Mouse (Mus musculus): ENCODE results near the gene 1700034I23Rik. TPM values are rescaled to one million over a fixed set of nuclear protein-coding genes. Genes with fewer than 3 reads are reported as not detected.
"Not testable (repeated sequence)": the region's sequence is repeated elsewhere in the genome, so short reads cannot be mapped to it uniquely, and the experiment has no call there.

The 1700034I23Rik gene
- polyA plus RNA-seq (2014; fragmentation: Nextera tagmentation; extraction: Ambion mirVana): 0.17 TPM in 1 of 2 replicates, not detected in the other

- not testable (repeated sequence) for ATAC-seq (replicated peaks; ENCODE audit: insufficient number of reproducible peaks, low FRiP score, low TSS enrichment, low read depth); H3K36me3 ChIP-seq (replicated peaks; ENCODE audit: control insufficient read depth, insufficient read depth, low read depth, low read length); H3K4me1 ChIP-seq (ENCODE audit: control insufficient read depth, insufficient read depth, low read length); H3K9ac ChIP-seq (replicated peaks; ENCODE audit: low read length); H3K27me3 ChIP-seq (ENCODE audit: control insufficient read depth, insufficient read depth, low read length); H3K4me2 ChIP-seq (ENCODE audit: low read depth, low read length); H3K9me3 ChIP-seq (replicated peaks; ENCODE audit: control insufficient read depth, low read length); DNase-seq (ENCODE audit: low spot score); H3K4me3 ChIP-seq (ENCODE audit: low read depth, low read length); H3K27ac ChIP-seq (replicated peaks; ENCODE audit: low read depth, low read length)
- WGBS: 84% methylated on average over 2 of the region's 10 CpGs
Measured at GRCm38 (mm10) chr3:40902443-40902842, at the start of gene 1700034I23Rik. Gene 1700034I23Rik (minus strand): TSS chr3:40902543.

DNA sequence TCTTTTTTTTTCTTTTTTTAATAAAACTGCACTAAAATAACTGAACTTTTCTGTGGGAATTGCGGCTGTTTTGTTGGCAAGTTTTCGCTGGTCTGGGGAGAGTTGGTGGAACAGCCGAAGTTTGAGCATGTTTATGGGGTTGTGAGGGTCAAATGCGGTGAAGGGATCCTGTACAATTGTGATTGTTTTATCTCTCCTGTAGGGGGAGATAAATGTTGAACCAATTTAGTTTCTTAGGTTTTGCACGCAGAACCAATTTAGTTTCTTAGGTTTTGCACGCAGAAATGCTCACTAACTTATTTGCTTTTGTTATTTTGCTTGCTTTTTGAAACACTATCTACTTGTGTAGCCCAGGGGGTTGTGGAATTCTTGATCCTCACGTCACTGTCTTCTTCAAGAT, 49.0 kb upstream of the 1700034I23Rik start:
- ATAC-seq (replicated peaks; ENCODE audit: insufficient number of reproducible peaks, low FRiP score, low TSS enrichment, low read depth): no peak
- Histone ChIP-seq H3K27me3 (ENCODE audit: control insufficient read depth, insufficient read depth, low read length) (peaks cover 8% of the 10 kb centered on the region), H3K4me1 (ENCODE audit: control insufficient read depth, insufficient read depth, low read length) (no peaks in the 10 kb centered on the region), H3K27ac (replicated peaks; ENCODE audit: low read depth, low read length) (no peak overlapping the region), H3K4me3 (ENCODE audit: low read depth, low read length) (peak overlapping the region; percentile 70; the same call in 1 of the 2 replicates), H3K4me2 (ENCODE audit: low read depth, low read length) (peak overlapping the region; percentile 99), H3K9ac (replicated peaks; ENCODE audit: low read length) (no peak overlapping the region), H3K9me3 (replicated peaks; ENCODE audit: control insufficient read depth, low read length) (no peaks in the 10 kb centered on the region), H3K36me3 (replicated peaks; ENCODE audit: control insufficient read depth, insufficient read depth, low read depth, low read length) (no peaks in the 10 kb centered on the region)
- peak; percentile 39 for DNase-seq (ENCODE audit: low spot score)
- 12% methylated on average over 7 of the region's 7 CpGs for WGBS

DNA sequence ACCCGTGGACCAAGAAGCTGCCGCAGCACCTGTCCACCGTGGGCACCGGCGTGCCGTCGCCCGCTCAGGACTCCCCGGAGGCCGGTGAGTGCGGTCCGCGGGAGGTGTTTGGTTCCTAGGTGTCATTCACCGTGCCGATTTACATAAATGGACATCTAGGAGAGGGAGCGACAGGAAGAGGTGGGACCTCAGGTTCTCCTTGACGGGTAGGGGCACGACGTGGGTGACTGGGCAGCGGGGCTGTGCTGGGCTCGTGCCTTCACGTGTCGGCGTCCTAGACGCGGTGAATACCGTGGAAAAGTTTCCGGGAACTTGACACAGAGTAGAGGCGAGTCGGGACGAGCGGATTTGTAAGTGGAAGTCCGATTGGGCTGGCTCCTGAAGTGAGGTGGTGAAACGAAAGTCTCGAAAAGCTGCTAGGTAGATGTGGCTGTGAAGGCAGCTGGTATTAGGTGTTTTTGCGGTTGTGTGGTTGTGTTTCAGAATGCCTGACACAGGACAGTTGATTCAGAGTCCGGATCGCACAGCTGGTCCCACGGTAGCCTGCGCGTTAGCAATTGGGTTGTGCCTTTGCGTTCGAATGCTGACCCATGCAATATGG, 48.4 kb upstream of the 1700034I23Rik start:
- Histone ChIP-seq H3K27ac (replicated peaks; ENCODE audit: low read depth, low read length) (no peak overlapping the region), H3K9ac (replicated peaks; ENCODE audit: low read length) (peak overlapping the region; percentile 61), H3K9me3 (replicated peaks; ENCODE audit: control insufficient read depth, low read length) (no peaks in the 10 kb centered on the region), H3K4me1 (ENCODE audit: control insufficient read depth, insufficient read depth, low read length) (no peaks in the 10 kb centered on the region), H3K4me3 (ENCODE audit: low read depth, low read length) (peak overlapping the region; percentile 70), H3K4me2 (ENCODE audit: low read depth, low read length) (peak overlapping the region; percentile 99), H3K36me3 (replicated peaks; ENCODE audit: control insufficient read depth, insufficient read depth, low read depth, low read length) (no peaks in the 10 kb centered on the region), H3K27me3 (ENCODE audit: control insufficient read depth, insufficient read depth, low read length) (peaks cover 8% of the 10 kb centered on the region)
- WGBS: under 1% methylated on average over 43 of the region's 43 CpGs
- peak; percentile 37 for DNase-seq (ENCODE audit: low spot score)
- ATAC-seq (replicated peaks; ENCODE audit: insufficient number of reproducible peaks, low FRiP score, low TSS enrichment, low read depth): no peak

DNA sequence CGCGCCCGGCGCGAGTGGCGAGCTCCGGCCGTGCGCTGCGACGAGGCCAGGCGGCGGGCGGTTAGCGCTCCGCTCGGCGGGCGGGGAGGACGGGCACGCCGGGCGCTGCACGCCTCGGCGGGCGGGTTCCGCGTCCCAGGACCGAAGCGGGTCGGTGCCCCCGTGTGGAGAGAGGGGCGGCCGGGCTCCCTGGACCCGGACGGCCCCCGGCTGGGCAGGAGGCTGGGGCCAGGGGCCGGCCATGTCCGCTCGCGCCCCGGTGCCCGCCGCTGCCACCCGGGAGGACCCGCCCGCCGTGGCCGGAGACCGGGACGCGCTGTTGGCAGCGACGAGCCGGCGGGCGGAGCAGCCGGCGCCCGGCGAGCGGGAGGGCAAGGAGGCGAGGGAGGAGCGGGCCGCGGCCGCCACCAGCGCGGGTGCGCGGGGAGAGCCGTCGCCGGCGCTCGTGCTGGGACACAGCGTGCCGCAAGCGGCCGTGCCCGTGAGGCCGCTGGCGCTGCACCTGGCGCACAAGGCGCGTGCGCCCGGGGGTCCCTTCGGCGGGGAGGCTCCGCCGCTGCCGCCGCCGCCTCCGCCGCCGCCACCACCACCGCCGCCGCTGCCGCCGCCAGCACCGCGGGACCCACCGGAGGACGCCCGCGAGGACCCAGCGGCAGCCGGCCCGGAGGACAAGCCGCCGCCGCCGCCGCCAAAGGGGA, 47.7 kb upstream of the 1700034I23Rik start:
- ATAC-seq (replicated peaks; ENCODE audit: insufficient number of reproducible peaks, low FRiP score, low TSS enrichment, low read depth) (peak; percentile 72), DNase-seq (ENCODE audit: low spot score) (peak; percentile 41)
- Histone ChIP-seq H3K36me3 (replicated peaks; ENCODE audit: control insufficient read depth, insufficient read depth, low read depth, low read length) (no peaks in the 10 kb centered on the region), H3K4me2 (ENCODE audit: low read depth, low read length) (peak overlapping the region; percentile 99), H3K27ac (replicated peaks; ENCODE audit: low read depth, low read length) (no peak overlapping the region), H3K27me3 (ENCODE audit: control insufficient read depth, insufficient read depth, low read length) (peaks cover 8% of the 10 kb centered on the region), H3K9me3 (replicated peaks; ENCODE audit: control insufficient read depth, low read length) (no peaks in the 10 kb centered on the region), H3K9ac (replicated peaks; ENCODE audit: low read length) (peak overlapping the region; percentile 61), H3K4me3 (ENCODE audit: low read depth, low read length) (peak overlapping the region; percentile 70), H3K4me1 (ENCODE audit: control insufficient read depth, insufficient read depth, low read length) (no peaks in the 10 kb centered on the region)
- WGBS: under 1% methylated on average over 76 of the region's 118 CpGs

GRCm38 (mm10) chr3:40949170-40949902, 47.0 kb upstream of the 1700034I23Rik start, which contains the start of gene Larp1b:
Gene Larp1b (plus strand): TSS chr3:40949828.
- H3K4me3 ChIP-seq (ENCODE audit: low read depth, low read length): peak within 1 kb of the TSS; percentile 70
- peak within 1 kb of the TSS; percentile 99 for H3K4me2 ChIP-seq (ENCODE audit: low read depth, low read length)
- no peaks in the 10 kb centered on the region for H3K36me3 ChIP-seq (replicated peaks; ENCODE audit: control insufficient read depth, insufficient read depth, low read depth, low read length)
- ATAC-seq (replicated peaks; ENCODE audit: insufficient number of reproducible peaks, low FRiP score, low TSS enrichment, low read depth) (peak; percentile 95), DNase-seq (ENCODE audit: low spot score) (peak; percentile 97)
- peak within 1 kb of the TSS; percentile 61 for H3K9ac ChIP-seq (replicated peaks; ENCODE audit: low read length)
- H3K9me3 ChIP-seq (replicated peaks; ENCODE audit: control insufficient read depth, low read length): no peaks in the 10 kb centered on the region
- H3K27ac ChIP-seq (replicated peaks; ENCODE audit: low read depth, low read length): no peak within 1 kb of the TSS
- H3K4me1 ChIP-seq (ENCODE audit: control insufficient read depth, insufficient read depth, low read length): no peaks in the 10 kb centered on the region
- under 1% methylated on average over 59 of the region's 66 CpGs for WGBS
- peaks cover 8% of the 10 kb centered on the region for H3K27me3 ChIP-seq (ENCODE audit: control insufficient read depth, insufficient read depth, low read length)

- Histone ChIP-seq H3K4me1 (ENCODE audit: control insufficient read depth, insufficient read depth, low read length) (no peaks in the 10 kb centered on the region), H3K9ac (replicated peaks; ENCODE audit: low read length) (no peak overlapping the region), H3K9me3 (replicated peaks; ENCODE audit: control insufficient read depth, low read length) (no peaks in the 10 kb centered on the region), H3K4me2 (ENCODE audit: low read depth, low read length) (no peak overlapping the region), H3K36me3 (replicated peaks; ENCODE audit: control insufficient read depth, insufficient read depth, low read depth, low read length) (no peaks in the 10 kb centered on the region), H3K27me3 (ENCODE audit: control insufficient read depth, insufficient read depth, low read length) (no peaks in the 10 kb centered on the region), H3K27ac (replicated peaks; ENCODE audit: low read depth, low read length) (no peak overlapping the region), H3K4me3 (ENCODE audit: low read depth, low read length) (no peak overlapping the region)
- no peak for DNase-seq (ENCODE audit: low spot score)
- no peak for ATAC-seq (replicated peaks; ENCODE audit: insufficient number of reproducible peaks, low FRiP score, low TSS enrichment, low read depth)
Measured at GRCm38 (mm10) chr3:40939019-40939418, 36.7 kb upstream of the 1700034I23Rik start.

DNA sequence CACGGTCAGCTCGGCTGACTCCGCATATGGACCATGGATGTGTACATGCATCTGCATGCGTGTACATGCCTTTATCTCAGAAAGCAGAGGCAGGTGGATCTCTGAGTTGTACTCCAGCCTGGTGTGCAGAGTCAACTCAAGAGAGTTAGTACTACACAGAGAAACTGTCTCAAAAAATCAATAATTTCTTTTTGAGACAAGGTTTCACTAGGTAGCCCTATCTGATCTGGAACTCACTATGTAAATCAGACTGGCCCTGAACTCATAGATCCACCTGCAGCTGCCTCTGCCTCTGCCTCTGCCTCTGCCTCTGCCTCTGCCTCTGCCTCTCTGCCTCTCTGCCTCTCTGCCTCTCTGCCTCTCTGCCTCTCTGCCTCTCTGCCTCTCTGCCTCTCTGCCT, 36.2 kb upstream of the 1700034I23Rik start:
- Histone ChIP-seq H3K9ac (replicated peaks; ENCODE audit: low read length) (no peak overlapping the region), H3K36me3 (replicated peaks; ENCODE audit: control insufficient read depth, insufficient read depth, low read depth, low read length) (no peaks in the 10 kb centered on the region), H3K4me1 (ENCODE audit: control insufficient read depth, insufficient read depth, low read length) (no peaks in the 10 kb centered on the region), H3K4me2 (ENCODE audit: low read depth, low read length) (no peak overlapping the region), H3K4me3 (ENCODE audit: low read depth, low read length) (no peak overlapping the region), H3K27me3 (ENCODE audit: control insufficient read depth, insufficient read depth, low read length) (no peaks in the 10 kb centered on the region), H3K9me3 (replicated peaks; ENCODE audit: control insufficient read depth, low read length) (no peaks in the 10 kb centered on the region), H3K27ac (replicated peaks; ENCODE audit: low read depth, low read length) (no peak overlapping the region)
- 96% methylated on average over 4 of the region's 4 CpGs for WGBS
- DNase-seq (ENCODE audit: low spot score) (no peak), ATAC-seq (replicated peaks; ENCODE audit: insufficient number of reproducible peaks, low FRiP score, low TSS enrichment, low read depth) (no peak)

DNA sequence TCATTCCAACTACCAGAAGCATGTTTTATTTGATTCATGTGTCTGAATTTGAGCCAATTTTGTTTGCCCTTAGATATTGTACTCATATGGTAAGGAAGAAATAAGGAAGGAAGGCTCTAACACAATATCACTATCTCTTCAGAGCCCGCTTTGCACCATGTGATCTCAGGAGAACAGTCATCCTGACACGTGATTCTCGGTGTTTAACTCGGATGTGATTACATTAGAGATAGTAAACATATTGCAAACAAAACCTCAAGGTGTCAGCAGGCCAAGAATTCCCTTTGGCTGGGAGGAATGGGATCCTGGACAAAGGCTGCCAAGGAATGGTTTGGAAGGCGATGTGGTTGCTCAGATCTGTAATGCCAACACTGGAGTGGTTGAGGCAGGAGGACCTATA, 35.8 kb upstream of the 1700034I23Rik start:
- no peak overlapping the region for H3K9ac ChIP-seq (replicated peaks; ENCODE audit: low read length)
- H3K4me3 ChIP-seq (ENCODE audit: low read depth, low read length): no peak overlapping the region
- no peaks in the 10 kb centered on the region for H3K36me3 ChIP-seq (replicated peaks; ENCODE audit: control insufficient read depth, insufficient read depth, low read depth, low read length)
- H3K9me3 ChIP-seq (replicated peaks; ENCODE audit: control insufficient read depth, low read length): no peaks in the 10 kb centered on the region
- 92% methylated on average over 5 of the region's 5 CpGs for WGBS
- H3K27ac ChIP-seq (replicated peaks; ENCODE audit: low read depth, low read length): no peak overlapping the region
- no peak overlapping the region for H3K4me2 ChIP-seq (ENCODE audit: low read depth, low read length)
- DNase-seq (ENCODE audit: low spot score) (no peak), ATAC-seq (replicated peaks; ENCODE audit: insufficient number of reproducible peaks, low FRiP score, low TSS enrichment, low read depth) (no peak)
- H3K4me1 ChIP-seq (ENCODE audit: control insufficient read depth, insufficient read depth, low read length): no peaks in the 10 kb centered on the region
- H3K27me3 ChIP-seq (ENCODE audit: control insufficient read depth, insufficient read depth, low read length): no peaks in the 10 kb centered on the region
